Mouse (Mus musculus): ENCODE measurements around the gene Tmcc3. TPM values are rescaled to one million over a fixed set of nuclear protein-coding genes. Genes with fewer than 3 reads are reported as not detected.

Tmcc3 gene
- polyA plus RNA-seq, 1 experiment from 2014 or later = 16.9 TPM

DNA sequence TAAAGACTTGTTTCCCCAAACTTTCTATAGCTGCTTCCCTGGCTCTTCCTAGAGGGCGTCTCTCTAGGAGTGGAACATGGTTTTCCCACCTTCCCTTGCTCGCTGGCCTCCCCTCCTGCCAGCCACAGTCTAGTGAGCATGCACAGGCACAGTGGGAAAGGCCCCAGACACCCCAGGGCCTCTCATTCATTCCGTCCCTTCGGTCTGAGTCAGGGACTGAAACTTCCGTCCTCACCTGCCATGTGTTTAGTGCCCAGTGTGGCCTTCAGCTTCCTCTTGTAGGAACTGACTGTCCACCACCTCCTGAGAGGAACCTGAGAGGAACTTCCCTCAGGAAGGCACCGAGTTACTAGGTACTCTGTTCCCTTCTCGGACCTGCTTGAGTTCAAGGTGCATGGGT, 257.1 kb downstream of the Tmcc3 start:
- Histone ChIP-seq H3K9ac (no peak overlapping the region), H3K9me3 (no peaks in the 10 kb centered on the region), H3K4me2 (no peak overlapping the region), H3K27me3 (no peaks in the 10 kb centered on the region), H3K4me1 (replicated peaks) (0 out of 2 replicates have a peak, but pooled peaks cover 7% of the 10 kb centered on the region), H3K36me3 (no peaks in the 10 kb centered on the region), H3K27ac (replicated peaks) (no peak overlapping the region), H3K4me3 (no peak overlapping the region)
- WGBS = 86% methylated on average over 7 of the region's 7 CpGs
- no peak for ATAC-seq (ENCODE audit: low FRiP score, low read depth)

DNA sequence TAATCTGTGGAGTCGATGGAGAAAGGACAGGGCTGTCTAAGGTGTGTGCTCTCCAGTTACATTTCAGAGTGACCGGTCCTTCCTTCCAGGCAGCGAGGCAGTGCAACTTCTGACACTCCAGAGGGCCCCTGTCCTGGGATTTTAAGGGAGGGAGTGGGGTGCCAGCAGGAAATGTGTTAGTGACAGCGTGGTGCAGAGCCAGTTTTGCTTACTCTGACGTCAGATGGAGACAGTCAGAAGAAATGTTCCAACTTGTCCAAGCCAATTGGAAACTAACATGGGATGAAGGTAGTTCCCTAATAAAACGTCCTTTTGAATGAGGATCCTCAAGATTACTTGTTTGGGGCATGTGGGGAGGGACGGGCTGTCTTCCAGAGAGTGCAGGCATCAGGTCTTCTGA, 258.0 kb downstream of the Tmcc3 start:
- Histone ChIP-seq H3K4me3 (no peak overlapping the region), H3K4me2 (no peak overlapping the region), H3K27me3 (no peaks in the 10 kb centered on the region), H3K27ac (replicated peaks) (no peak overlapping the region), H3K4me1 (replicated peaks) (peaks cover 7% of the 10 kb centered on the region; the same call in 1 of the 2 replicates), H3K9ac (no peak overlapping the region), H3K9me3 (no peaks in the 10 kb centered on the region), H3K36me3 (no peaks in the 10 kb centered on the region)
- WGBS = 83% methylated on average over 7 of the region's 7 CpGs
- no peak for ATAC-seq (ENCODE audit: low FRiP score, low read depth)

DNA sequence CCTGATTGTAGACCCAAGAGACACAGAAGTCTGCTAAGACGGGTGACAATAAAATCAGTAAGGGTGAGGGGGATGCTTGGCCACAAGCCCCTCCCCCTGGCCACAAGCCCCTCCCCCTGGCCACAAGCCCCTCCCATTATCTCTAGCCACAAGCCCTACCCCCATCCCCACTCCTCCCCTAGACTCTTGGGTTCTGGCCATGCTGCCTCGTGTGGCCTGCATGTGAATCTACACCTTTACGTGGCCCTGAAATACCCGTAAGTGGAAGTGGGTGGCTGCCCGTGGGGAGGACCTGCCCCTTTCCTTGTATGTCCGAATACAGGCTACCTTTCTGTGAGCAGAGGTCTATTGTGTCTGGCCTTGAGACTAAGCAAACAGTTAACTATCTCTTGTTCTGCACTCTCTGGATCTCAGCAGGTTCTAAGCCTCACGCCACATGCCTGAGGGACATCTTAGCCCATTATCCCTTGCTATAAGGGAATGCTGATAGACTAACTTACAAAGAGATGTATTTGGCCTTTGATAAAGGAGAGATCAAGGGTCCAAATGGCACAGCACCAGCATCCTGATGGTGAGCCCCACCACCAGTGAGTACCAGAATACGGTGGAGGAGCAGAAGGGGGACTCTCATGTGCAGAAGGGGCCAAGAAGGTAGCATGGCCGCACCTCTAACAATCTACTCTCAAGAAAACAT, 260.3 kb downstream of the Tmcc3 start:
- H3K9me3 ChIP-seq = no peaks in the 10 kb centered on the region
- no peak overlapping the region for H3K4me3 ChIP-seq
- H3K4me1 ChIP-seq (replicated peaks) = peaks cover 4% of the 10 kb centered on the region; the same call in 1 of the 2 replicates
- H3K9ac ChIP-seq = no peak overlapping the region
- no peak overlapping the region for H3K27ac ChIP-seq (replicated peaks)
- no peaks in the 10 kb centered on the region for H3K36me3 ChIP-seq
- no peak overlapping the region for H3K4me2 ChIP-seq
- ATAC-seq (ENCODE audit: low FRiP score, low read depth) = no peak
- no peaks in the 10 kb centered on the region for H3K27me3 ChIP-seq
- 85% methylated on average over 9 of the region's 9 CpGs for WGBS

DNA sequence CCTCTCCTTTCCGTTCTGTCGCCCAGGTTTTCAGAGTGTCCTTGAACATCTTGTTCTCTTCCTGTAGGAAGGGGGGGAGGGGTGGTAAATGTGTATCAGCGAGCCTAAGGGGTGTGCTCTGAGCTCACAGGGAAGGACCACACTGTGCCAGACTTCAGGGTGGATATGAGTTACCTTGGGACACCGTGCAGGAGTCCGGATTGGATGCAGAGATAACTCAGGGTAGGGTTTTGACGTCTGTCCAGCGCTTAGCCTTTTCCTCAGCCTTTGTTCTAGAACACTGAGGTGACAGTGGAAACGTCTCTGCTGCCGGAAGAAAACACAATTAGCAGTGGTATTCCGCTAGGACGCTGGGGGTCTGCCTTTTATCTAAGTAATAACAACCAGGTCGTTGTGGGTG, 261.0 kb downstream of the Tmcc3 start:
- no peak for ATAC-seq (ENCODE audit: low FRiP score, low read depth)
- Histone ChIP-seq H3K36me3 (no peaks in the 10 kb centered on the region), H3K27ac (replicated peaks) (no peak overlapping the region), H3K4me3 (no peak overlapping the region), H3K4me2 (no peak overlapping the region), H3K27me3 (no peaks in the 10 kb centered on the region), H3K9me3 (no peaks in the 10 kb centered on the region), H3K9ac (no peak overlapping the region), H3K4me1 (replicated peaks) (peaks cover 4% of the 10 kb centered on the region; the same call in 1 of the 2 replicates)
- 52% methylated on average over 12 of the region's 12 CpGs for WGBS

DNA sequence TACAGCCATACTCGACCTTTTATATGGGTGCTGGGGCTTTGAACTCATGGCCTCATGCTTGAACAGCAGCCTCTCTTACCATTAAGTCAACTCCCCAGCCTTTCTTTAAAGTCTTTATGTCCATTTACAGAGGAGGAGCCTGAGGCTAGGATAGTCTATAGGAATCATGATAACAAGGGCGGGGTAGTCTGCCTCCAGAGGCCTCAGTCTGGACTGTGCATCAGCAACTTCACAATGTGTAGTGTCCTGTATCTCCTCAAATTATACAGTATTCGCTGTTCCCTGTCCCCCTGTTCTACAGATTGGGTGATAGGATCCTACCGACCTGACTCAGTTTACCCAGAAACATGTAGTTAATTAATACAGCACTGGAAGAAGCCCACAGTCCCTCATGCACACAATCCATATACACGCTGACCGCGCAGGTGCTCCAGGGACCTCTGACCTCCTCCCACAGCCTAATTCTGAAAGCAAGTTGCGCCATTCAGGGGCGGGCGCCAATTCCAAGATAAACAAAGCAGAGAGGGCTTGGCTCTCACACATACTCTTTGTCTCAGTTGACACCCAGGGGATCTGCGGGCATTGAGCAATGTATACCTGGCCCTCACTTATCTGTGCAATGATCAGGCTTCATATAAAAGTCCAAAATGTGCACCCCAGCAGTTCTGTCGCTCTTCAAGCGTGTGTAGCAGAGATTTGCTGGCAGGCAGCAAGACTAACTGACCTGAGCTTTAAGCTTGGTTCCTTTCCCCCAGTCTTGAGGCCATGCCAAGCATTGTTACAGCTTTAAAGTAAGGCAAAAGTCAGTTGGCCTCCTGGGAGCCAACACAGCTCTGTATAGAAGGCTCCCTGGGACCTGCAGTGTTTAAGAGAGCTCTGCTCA, 262.9 kb downstream of the Tmcc3 start:
- ATAC-seq (ENCODE audit: low FRiP score, low read depth) = no peak
- H3K4me2 ChIP-seq = no peak overlapping the region
- WGBS = 87% methylated on average over 13 of the region's 13 CpGs
- H3K4me1 ChIP-seq (replicated peaks) = peaks cover 4% of the 10 kb centered on the region; the same call in 1 of the 2 replicates
- no peaks in the 10 kb centered on the region for H3K36me3 ChIP-seq
- no peaks in the 10 kb centered on the region for H3K27me3 ChIP-seq
- no peaks in the 10 kb centered on the region for H3K9me3 ChIP-seq
- H3K9ac ChIP-seq = no peak overlapping the region
- H3K27ac ChIP-seq (replicated peaks) = no peak overlapping the region
- no peak overlapping the region for H3K4me3 ChIP-seq

DNA sequence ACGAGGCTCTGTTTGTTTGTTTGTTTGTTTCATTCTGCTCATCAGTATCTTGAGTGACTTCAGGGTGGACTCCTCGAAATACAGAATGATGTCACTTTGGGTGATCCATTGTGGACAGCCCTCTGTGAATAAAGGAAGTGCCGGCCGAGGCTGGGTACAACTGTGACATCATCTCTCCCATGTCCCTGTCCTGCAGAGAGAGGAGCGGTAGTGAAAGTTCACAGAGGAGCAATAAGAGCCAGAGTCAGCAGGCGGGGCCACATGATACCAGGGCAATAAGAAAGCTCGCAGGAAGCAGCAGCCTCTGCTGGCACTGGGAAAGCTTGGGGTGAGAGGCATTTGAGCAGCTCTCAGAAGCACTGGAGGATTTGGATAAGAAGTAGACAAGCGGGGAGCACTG, 264.2 kb downstream of the Tmcc3 start:
- Histone ChIP-seq H3K9ac (no peak overlapping the region), H3K27me3 (no peaks in the 10 kb centered on the region), H3K4me1 (replicated peaks) (peaks cover 4% of the 10 kb centered on the region; the same call in 1 of the 2 replicates), H3K4me2 (no peak overlapping the region), H3K27ac (replicated peaks) (no peak overlapping the region), H3K9me3 (no peaks in the 10 kb centered on the region), H3K36me3 (no peaks in the 10 kb centered on the region), H3K4me3 (no peak overlapping the region)
- 58% methylated on average over 8 of the region's 8 CpGs for WGBS
- no peak for ATAC-seq (ENCODE audit: low FRiP score, low read depth)

DNA sequence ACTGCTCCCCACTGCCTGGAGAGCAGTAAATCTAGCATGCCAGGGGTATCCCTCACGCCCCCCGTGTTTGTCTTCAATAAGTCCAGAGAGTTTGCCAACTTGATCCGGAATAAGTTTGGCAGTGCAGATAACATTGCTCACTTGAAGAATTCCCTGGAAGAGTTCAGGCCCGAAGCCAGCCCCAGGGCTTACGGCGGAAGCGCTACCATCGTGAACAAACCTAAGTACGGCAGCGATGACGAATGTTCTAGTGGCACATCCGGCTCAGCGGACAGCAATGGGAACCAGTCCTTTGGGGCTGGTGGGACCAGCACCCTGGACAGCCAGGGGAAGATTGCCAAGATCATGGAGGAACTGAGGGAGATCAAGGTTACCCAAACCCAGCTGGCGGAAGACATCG, 267.1 kb downstream of the Tmcc3 start:
- H3K27ac ChIP-seq (replicated peaks) = no peak overlapping the region
- no peak for ATAC-seq (ENCODE audit: low FRiP score, low read depth)
- WGBS = 94% methylated on average over 15 of the region's 15 CpGs
- H3K4me2 ChIP-seq = no peak overlapping the region
- no peaks in the 10 kb centered on the region for H3K27me3 ChIP-seq
- H3K36me3 ChIP-seq = no peaks in the 10 kb centered on the region
- no peak overlapping the region for H3K4me3 ChIP-seq
- H3K4me1 ChIP-seq (replicated peaks) = peaks cover 2% of the 10 kb centered on the region
- H3K9me3 ChIP-seq = no peaks in the 10 kb centered on the region
- H3K9ac ChIP-seq = no peak overlapping the region

DNA sequence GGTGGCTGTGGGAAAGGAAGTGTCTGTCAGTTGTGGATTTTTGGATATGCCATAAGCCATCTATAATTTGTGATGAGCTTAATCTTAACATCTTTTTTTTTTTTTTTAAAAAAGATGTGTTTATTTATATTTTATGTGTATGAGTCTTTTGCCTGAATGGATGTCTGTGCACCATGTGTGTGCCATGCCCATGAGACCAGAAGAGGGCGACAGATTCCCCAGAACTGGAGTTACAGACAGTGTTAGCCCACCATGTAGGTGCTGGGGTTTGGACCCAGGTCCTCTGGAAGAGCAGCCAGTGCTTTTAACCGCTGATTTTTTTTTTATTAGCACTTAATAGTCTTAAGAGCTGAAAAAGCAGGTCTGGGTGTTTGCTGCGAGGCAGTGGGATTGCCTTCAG, 269.6 kb downstream of the Tmcc3 start:
- H3K27me3 ChIP-seq = no peaks in the 10 kb centered on the region
- no peak overlapping the region for H3K4me3 ChIP-seq
- H3K9ac ChIP-seq = no peak overlapping the region
- no peak overlapping the region for H3K27ac ChIP-seq (replicated peaks)
- no peaks in the 10 kb centered on the region for H3K36me3 ChIP-seq
- 93% methylated on average over 3 of the region's 3 CpGs for WGBS
- no peak overlapping the region for H3K4me2 ChIP-seq
- peaks cover 20% of the 10 kb centered on the region for H3K4me1 ChIP-seq (replicated peaks)
- no peak for ATAC-seq (ENCODE audit: low FRiP score, low read depth)
- H3K9me3 ChIP-seq = no peaks in the 10 kb centered on the region

DNA sequence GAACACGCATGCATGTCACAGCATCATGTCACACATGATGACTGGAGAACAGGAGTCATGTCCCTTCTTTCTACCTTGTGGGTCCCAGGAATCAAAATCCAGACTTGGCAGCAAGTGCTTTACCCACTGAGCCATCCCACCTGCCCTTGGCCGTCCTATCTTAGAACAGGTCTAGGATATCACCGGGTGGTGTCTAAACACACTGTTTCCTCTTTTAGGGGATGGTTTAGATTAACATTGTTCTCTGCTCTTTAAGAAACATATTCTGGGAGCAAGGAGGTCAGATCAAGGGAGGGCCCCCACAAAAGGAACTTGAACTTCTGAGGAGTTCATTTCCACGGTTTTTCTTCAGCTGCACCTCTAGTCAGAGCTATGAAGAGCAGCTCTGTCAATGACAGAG, 272.0 kb downstream of the Tmcc3 start:
- no peak overlapping the region for H3K4me3 ChIP-seq
- H3K9me3 ChIP-seq = no peaks in the 10 kb centered on the region
- H3K36me3 ChIP-seq = 0 out of 2 replicates have a peak, but pooled peaks cover 3% of the 10 kb centered on the region
- ATAC-seq (ENCODE audit: low FRiP score, low read depth) = no peak
- H3K4me2 ChIP-seq = no peak overlapping the region
- WGBS = 77% methylated on average over 4 of the region's 4 CpGs
- no peak overlapping the region for H3K9ac ChIP-seq
- no peaks in the 10 kb centered on the region for H3K27me3 ChIP-seq
- H3K4me1 ChIP-seq (replicated peaks) = peaks cover 23% of the 10 kb centered on the region
- H3K27ac ChIP-seq (replicated peaks) = no peak overlapping the region

DNA sequence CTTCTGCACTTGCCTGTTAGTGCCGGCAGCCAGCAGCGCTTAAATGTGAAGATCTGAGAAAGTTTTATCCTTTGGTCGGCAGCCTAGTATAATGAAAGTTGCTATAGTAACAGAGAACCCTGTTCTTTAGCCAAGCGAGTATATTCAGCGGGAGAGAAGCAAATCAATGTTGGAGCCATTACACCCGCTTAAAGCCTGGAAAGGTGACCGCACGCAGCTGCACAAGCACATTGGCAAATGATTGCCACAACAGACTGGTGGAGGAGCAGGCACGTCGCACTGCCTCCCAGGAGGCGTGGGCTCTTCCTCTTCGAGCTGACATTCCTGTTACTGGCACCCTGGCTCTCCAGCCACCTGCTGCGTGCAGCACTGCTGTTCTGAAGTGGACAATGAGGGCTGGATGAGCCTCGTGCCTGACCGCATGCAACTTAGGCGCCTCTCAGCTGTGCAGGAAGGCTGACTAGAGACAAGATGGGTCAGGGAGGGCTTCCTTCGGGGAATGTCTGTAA, 273.2 kb downstream of the Tmcc3 start:
- Histone ChIP-seq H3K9me3 (no peaks in the 10 kb centered on the region), H3K9ac (no peak overlapping the region), H3K4me2 (peak overlapping the region; percentile 47), H3K4me3 (no peak overlapping the region), H3K36me3 (0 out of 2 replicates have a peak, but pooled peaks cover 3% of the 10 kb centered on the region), H3K4me1 (replicated peaks) (peaks cover 23% of the 10 kb centered on the region), H3K27me3 (no peaks in the 10 kb centered on the region), H3K27ac (replicated peaks) (peak overlapping the region; percentile 66)
- peak; percentile 72 for ATAC-seq (ENCODE audit: low FRiP score, low read depth)
- WGBS = 15% methylated on average over 17 of the region's 17 CpGs

DNA sequence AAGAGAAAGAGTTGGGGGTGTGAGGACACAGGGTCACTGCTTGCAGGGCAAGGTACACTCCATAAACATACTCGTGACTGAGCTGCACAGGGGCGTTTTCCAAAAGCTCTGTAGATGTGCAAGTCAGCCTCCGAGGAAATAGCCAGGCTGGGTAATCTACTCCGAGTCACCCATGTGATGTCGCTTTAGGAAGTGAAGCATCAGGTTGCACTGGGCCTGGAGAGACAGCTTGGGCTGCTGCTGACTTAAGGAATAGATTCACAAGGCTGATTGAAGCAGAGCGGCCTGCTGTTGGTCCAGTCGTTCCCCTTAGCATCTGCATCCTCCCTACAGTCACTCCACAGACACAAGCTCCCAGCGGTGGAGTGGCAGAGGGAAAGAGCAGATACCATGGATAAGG, 274.1 kb downstream of the Tmcc3 start:
- H3K27ac ChIP-seq (replicated peaks) = no peak overlapping the region
- 73% methylated on average over 8 of the region's 8 CpGs for WGBS

DNA sequence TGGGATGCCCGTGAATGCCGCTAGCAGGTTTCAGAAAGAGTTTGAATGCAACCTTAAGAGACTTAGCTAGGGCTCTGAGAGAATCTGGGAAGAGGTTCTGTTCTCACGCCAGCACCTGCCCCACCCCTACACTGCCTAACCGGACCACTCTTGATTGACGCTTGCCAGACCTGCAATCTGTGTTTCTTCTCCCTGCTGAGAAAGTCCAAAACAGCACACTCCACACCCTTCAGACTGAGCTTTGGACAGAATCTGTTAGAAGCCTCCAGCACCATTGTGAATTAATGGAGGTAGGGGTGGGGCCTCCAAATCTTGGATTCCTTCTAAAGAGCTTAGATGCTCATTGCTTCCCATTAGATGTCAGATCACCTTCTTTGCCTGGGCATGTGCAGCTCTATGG, 277.2 kb downstream of the Tmcc3 start:
- Histone ChIP-seq H3K9ac (no peak overlapping the region), H3K4me1 (replicated peaks) (peaks cover 20% of the 10 kb centered on the region), H3K9me3 (no peaks in the 10 kb centered on the region), H3K4me2 (no peak overlapping the region), H3K27me3 (no peaks in the 10 kb centered on the region), H3K4me3 (no peak overlapping the region), H3K27ac (replicated peaks) (no peak overlapping the region), H3K36me3 (0 out of 2 replicates have a peak, but pooled peaks cover 3% of the 10 kb centered on the region)
- ATAC-seq (ENCODE audit: low FRiP score, low read depth) = no peak
- 92% methylated on average over 5 of the region's 5 CpGs for WGBS

More for the DNA sequence above, 274.1 kb downstream of the Tmcc3 start:
- H3K4me3 ChIP-seq = no peak overlapping the region
- H3K27me3 ChIP-seq = no peaks in the 10 kb centered on the region
- H3K9ac ChIP-seq = no peak overlapping the region
- no peak overlapping the region for H3K4me2 ChIP-seq
- peaks cover 23% of the 10 kb centered on the region for H3K4me1 ChIP-seq (replicated peaks)
- 0 out of 2 replicates have a peak, but pooled peaks cover 3% of the 10 kb centered on the region for H3K36me3 ChIP-seq
- no peaks in the 10 kb centered on the region for H3K9me3 ChIP-seq
- no peak for ATAC-seq (ENCODE audit: low FRiP score, low read depth)
